Mouse (Mus musculus): Measurements from ENCODE around the gene Gm10762.
"Not testable (repeated sequence)": the region's sequence is repeated elsewhere in the genome, so short reads cannot be mapped to it uniquely, and the experiment has no call there.

The Gm10762 gene

DNA sequence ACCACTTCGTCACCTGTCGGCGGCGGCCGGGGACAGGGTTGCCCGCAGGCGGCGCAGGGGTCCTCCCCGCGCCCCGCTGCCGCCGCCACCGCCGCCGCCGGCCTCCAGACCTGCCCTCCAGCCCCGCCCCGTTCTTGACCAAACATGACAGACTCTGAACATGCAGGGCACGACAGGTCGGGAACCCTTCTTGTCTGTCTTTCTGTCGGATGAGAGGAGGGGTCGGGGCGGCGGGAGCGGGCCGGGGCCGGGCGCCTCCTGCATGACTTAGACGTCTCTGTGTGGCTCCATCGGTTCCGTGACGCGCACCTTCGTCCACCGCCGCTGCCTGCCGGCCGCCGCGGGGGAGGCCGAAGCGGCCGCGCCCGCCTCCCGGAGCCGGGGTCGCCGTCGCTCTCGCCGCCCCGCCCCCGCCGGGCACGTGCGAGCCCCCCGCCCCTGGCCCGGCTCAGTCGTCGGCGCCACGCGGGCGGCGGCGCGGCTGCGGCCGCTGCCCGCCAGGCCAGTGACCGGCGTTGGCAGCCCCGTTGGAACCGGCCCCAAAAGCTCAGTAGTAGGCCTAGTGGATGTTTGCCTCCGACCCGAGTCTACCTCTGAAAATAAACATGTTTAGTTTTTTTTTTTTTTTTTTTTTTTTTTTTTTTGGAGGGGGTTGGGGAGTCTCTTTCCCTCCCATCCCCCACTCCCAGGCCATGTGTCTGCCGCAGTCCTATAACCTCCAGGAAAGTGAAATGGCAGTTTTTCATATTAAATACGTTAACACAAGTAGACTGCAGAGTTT lies at the start of gene Gm10762:
Gm10762 (minus strand) TSS at position 65 of the 781 bp plus-strand sequence.
- peak; percentile 79 to 84 for DNase-seq (ENCODE audit: low spot score in 2 of 2)

- DNase-seq (ENCODE audit: low spot score in 2 of 2): not testable (repeated sequence)
Observed at GRCm38 (mm10) chr2:129008867-129009266, 41.3 kb upstream of the Gm10762 start.

DNA sequence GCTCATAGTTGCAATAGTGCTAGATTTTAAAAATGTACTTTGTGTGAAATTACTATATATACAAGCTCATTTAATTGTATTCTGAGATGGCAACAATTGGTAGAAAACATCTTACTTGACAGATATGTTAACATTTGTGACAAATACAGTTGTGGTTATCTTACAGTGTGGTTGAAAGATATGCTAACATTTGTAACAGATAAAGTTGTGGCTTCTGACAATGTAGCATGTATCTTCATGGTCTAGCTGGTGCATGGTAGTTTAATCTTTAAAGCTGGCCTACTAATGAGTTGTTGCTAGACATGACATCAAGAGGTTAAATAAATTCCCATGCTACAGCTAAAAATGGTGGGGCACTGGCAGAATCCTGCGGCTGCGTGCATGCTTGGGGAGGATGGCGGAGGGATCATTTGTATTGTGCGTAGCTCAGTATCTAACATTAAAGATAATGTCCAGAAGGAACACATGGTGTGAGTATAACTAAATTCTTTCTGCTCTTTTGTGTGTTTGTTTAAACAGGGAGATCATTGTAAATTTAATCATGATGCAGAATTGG lies 38.7 kb upstream of the Gm10762 start:
- no peak for DNase-seq (ENCODE audit: low spot score in 2 of 2)

GRCm38 (mm10) chr2:129004872-129005271 lies 37.3 kb upstream of the Gm10762 start:
- no peak for DNase-seq (ENCODE audit: low spot score in 2 of 2)

- no peak for DNase-seq (ENCODE audit: low spot score in 2 of 2)
Observed at GRCm38 (mm10) chr2:128984746-128985145, 17.2 kb upstream of the Gm10762 start.

GRCm38 (mm10) chr2:128975572-128975971 lies 8.0 kb upstream of the Gm10762 start:
- DNase-seq (ENCODE audit: low spot score in 2 of 2): no peak

DNA sequence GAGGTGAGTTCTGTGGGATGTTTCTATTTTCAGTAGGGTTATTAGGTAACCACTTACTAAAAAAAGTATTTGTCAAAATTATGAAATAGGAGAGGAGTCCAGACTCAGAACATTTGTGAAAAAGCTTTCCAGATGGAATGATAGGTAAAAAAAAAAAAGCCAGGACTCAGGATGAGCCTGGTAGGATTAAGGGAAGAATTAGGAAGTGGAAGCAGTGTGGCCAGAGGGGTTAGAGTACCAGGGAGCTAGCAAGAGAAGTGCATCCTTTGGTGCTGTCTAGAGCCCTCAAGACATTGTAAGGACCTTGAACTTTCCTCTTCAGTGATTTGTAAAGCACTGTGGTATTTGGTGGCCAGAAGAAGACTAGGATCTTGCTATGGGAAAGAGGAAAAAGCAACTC lies 4.8 kb upstream of the Gm10762 start:
- DNase-seq (ENCODE audit: low spot score in 2 of 2): no peak

DNA sequence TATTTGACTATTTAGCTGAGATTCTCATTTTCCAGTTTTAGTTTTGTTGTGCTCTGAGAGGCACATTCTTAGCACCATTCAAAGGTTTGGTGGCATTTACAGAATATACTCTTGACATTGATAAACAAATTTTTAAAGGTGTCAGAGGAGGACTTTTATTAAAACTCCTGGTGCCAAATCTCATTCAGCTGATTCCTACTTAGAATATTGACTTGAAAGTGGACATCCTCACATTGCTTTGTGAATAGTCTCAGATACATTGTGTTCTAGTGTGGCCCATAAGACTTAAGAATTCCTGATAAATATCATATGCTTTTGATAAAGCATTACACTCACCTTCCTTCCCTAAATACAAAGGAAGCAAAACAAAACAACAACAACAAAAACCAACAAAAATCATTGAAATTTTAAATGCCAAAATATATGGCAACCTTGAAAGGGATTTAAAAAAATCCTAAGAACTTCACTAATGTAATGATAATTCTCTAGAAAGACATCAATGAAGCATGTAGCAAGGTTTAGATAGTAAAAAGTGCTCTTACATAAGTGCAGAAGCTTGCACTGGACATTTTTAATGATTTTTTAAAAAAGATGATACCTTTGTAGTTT lies 1.1 kb upstream of the Gm10762 start:
- no peak for DNase-seq (ENCODE audit: low spot score in 2 of 2)

DNA sequence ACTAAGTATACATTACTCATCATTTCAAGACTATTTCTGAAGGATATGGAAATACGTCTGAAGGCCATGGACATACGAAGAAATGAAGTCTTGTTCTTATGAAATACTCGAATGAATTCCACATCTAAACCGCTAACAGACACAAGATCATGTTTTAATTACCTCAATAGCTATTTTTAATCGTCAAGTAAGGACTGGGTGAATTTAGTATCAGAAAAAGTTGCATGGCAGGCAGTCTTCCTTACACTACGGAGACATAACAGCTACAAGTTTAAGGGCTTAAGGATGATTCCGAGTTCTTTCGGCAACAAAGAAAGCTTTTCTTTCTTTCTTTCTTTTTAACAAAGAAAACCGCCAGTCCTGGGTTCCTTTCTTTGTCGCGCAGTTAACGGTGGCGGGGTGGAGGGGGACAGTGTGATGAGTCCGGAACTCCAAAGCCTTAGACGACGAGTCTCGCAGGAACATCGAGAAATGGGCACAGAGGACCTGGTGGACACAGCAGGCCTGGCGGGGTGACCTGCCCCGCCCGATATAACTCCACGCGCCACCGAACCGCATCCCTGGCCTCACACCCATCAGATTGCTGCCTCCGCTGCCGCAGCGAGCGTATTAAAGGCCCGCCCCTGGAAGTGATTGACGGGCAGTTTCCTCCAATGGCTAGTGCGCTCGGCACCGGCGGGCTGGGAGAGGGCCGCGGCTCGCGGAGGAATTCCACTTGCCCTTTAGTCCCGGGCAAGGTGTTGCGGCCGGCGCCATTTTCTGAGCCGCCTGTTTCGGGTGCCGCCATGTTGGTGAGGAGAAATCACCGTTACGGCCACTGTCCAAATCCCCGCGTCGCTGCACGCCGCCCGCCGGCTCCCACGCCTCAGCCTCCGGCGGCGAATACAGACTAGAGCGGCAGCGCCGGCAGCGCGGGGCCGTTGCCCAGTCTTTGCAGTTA lies 614 bp downstream of the Gm10762 start, which contains the start of gene Zc3h6:
Zc3h6 (plus strand) TSS at position 762 of the 940 bp plus-strand sequence.
- DNase-seq (ENCODE audit: low spot score in 2 of 2): peak; percentile 98 to 99

DNA sequence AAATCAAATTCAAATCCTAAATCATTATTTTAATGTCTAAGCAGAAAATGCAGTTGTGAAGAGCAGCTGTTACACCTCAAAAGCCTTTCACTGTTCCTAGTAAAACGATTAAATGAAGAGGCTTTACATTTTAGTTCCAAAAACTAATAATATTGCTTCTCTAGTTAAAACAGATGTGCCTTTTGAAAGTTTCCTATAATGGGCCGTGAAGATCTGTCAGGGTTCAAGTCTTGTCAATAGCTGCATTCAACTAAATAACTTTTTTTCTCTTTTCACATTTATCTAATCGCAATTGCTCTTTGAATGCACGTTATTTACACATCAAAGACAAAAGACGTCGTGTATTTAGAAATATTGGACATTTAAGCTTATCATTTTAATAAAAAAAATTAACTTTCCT lies 1.3 kb downstream of the Gm10762 start:
- no peak for DNase-seq (ENCODE audit: low spot score in 2 of 2)

GRCm38 (mm10) chr2:128965505-128966105 lies 1.9 kb downstream of the Gm10762 start:
- no peak for DNase-seq (ENCODE audit: low spot score in 2 of 2)

DNA sequence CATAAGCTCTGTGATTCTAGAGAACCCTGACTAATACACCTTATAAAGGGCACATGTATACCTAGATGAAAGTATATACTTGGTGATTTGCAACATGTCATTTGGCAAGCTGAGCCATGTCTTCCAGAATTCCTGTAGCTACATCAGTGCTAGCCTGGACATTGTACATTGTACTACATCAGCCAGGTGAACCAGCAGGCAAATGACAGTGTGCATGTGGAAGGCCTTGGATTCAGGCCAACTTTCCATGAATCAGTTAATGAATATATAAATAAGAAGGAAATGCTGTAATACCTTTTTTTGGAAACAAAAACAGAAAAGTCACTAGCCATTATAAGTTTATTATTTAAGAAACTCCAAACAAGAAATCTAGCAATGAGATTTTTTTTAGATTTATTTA lies 13.3 kb downstream of the Gm10762 start:
- DNase-seq (ENCODE audit: low spot score in 2 of 2): no peak

- no peak for DNase-seq (ENCODE audit: low spot score in 2 of 2)
Observed at GRCm38 (mm10) chr2:128947962-128948588, 19.4 kb downstream of the Gm10762 start.

DNA sequence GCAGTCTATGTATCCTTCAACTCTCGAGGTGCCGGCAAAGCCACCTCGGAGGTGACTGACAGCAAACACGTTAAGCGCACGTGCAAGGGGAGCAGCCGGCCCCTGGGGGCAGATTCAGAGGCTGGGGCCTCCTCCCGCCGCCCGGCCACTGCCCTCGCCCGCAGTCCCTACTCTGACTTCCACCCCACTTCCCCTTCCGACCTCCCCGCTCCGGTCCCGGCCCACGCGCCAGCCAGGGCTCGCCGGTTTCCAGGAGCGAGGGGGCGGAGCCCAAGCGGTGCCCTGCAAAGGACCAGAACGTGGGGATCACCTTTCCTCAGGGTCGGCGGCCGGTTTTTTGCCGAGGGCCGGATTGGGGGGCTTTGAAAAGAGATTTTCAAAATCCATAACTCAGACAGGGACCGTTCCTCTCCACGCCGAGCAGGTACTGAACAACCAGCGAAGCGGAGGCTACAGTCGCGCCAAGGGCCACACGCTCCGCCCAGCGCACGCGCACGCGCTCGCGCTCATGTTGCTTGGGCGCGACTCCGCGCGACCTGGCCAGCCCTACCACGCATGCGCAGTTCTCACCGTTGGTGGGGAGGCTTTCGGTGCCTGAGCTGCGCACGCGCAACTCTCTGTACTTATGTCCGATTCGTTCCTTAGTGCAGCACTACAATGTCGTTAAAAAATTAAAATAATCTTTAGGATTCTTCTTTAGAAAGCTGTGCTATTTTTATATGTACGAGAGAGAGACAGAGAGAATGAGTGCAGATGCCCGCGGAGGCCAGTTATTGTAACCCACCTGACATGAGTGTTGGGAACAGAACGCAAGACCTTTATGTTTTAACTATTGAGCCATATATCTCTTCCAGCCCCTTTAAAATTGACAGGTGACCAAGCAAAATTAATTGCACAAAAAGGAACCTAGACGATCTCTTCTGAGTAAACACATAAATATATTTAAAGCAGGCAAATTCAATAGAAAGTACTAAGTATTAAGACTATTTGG lies 23.7 kb downstream of the Gm10762 start, which contains the start of gene Zc3h8:
Zc3h8 (minus strand) TSS at position 540 of the 991 bp plus-strand sequence.
- DNase-seq (ENCODE audit: low spot score in 2 of 2): peak; percentile 97 to 98

GRCm38 (mm10) chr2:128936256-128936655 lies 31.3 kb downstream of the Gm10762 start:
- no peak for DNase-seq (ENCODE audit: low spot score in 2 of 2)

- DNase-seq (ENCODE audit: low spot score in 2 of 2): no peak
Observed at GRCm38 (mm10) chr2:128930704-128931103, 36.8 kb downstream of the Gm10762 start.

DNA sequence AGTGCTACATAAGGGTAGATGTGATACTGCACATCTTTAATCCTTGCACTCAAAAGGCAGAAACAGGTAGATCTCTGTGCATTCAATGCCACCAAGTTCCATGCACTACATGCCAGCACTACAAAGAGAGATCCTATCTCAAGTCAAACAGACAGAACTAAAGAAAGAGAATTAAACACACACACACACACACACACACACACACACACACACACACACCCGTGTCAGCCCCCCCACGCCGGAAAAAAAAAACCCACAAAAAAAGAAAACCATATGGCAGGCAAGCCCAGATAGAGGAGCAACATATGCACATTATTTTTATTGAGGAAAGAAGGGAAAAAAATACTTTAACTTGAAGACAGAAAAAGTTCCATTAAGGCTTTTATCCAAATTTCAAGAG lies 39.1 kb downstream of the Gm10762 start:
- DNase-seq (ENCODE audit: low spot score in 2 of 2): no peak

DNA sequence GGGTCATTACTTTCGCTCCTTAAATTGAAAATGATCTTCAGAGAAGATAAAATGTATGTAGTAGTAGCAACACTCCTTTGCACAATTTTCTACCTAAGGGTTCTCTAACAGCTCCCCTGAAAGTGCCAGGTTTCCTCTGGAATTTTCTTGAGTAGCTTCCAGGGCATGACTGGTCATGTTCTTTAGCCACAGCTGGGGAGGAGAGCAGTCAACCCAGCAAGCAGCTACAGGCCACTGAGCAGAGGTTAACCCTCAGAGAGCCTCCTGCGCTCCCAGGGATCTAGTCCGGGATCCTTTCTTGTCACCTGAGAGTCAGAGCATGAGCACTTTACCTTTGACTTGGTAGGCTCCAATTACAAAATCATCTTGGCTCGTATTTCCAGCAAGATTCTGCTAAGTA lies 42.7 kb downstream of the Gm10762 start:
- DNase-seq (ENCODE audit: low spot score in 2 of 2): no peak
